Mouse (Mus musculus) heart, postnatal 14 days (tissue): ENCODE data around the gene Krba1. TPM values are rescaled to one million over a fixed set of nuclear protein-coding genes. Genes with fewer than 3 reads are reported as not detected.

Experiments
- DNase-seq, 2 experiments: peaks; one replicate each; pipeline ENCODE4 v3.0.0; 2021 to 2022
- intact Hi-C: fragments of 180-260 bp; cut with DNase I; formaldehyde crosslinking; loops from one replicate; pipeline ENCODE4 v1.15.1; 2025
- total RNA-seq, 2 experiments: library from RNA; stranded (reverse); gene quantifications; 2 replicates each; pipeline ENCODE4 v1.2.3; 2021

The Krba1 gene
- total RNA-seq, 2 experiments from 2014 or later: 24.9 to 26.5 TPM

DNA sequence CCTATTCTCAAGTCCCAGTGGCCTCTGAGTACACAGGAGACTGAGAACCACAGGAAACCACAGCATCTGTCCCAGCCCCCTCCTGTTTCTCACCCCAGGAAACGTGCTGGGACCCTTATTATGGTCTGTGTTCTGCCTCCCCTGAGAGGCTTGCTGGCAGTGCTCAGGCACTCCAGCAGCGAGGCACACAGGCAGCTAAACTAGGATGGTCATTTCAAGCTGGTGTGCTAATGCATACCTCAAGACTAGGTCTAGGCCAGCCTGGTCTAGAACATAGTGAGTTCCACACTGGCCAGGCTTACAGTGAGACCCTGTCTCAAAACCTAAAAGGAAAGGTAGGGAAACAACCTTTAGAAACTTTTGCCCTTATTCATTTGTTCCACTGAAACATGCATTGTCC is 25.3 kb downstream of the Krba1 start:
- intact Hi-C loops: no loop called here
- DNase-seq: no peak

DNA sequence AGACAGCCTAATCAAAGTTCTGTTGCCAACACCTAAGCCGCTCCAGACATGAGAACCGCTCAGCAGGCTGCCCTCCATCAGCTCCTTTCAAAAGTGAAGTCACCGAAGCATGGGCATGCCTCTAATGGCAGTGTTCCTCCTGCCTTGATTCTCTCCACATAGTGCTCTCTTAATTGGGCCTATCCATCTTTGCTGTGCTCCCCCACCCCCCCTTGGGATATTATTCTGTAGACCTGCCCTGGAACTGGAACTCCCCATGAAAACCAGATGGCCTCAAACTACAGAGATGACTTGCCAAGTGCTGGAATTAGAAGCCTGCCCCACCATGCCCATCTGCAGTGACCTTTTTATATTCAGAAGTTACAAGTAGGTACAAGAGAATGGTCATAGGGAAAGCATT is 27.9 kb downstream of the Krba1 start:
- intact Hi-C loops: no loop called here
- no peak for DNase-seq

DNA sequence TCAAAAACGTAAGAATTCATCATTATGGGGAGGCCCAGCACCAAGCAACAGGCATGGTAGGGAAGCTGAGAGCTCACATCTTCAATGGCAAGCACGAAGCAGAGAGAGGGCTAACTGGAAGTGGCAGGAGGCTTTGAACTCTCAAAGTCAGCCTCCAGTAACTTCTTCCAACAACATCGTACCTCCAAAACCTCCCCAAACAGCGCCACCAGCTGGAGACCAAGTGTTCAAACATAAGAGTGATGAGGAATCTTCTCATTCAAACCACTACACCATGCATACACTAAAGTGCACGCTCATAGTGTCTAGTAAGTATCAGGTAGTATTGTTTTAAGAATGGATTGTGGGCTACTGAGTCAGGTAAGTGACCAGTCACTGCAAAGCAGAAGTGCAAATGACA is 28.7 kb downstream of the Krba1 start:
- intact Hi-C loops: no loop called here
- DNase-seq: no peak

DNA sequence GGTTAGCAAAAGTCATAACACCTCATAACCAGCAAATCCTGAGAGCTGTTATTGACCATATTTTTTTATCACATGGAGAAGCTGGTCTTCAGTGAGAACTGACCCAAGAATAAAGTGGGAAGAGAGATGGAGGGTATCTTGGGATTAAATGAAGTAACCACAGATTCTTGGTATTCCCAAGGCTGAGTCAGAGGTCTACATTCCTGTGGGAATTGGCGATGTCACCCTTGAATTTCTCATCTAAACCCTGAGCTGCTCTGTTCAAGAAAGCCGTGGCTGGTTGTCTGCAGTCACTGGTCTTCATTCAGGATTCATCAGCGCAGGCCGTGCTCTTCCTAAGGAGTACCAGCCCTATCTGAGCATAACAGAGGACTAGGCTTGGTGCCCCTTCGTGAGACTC is 31.6 kb downstream of the Krba1 start:
- DNase-seq: no peak
- intact Hi-C loops: no loop called here

DNA sequence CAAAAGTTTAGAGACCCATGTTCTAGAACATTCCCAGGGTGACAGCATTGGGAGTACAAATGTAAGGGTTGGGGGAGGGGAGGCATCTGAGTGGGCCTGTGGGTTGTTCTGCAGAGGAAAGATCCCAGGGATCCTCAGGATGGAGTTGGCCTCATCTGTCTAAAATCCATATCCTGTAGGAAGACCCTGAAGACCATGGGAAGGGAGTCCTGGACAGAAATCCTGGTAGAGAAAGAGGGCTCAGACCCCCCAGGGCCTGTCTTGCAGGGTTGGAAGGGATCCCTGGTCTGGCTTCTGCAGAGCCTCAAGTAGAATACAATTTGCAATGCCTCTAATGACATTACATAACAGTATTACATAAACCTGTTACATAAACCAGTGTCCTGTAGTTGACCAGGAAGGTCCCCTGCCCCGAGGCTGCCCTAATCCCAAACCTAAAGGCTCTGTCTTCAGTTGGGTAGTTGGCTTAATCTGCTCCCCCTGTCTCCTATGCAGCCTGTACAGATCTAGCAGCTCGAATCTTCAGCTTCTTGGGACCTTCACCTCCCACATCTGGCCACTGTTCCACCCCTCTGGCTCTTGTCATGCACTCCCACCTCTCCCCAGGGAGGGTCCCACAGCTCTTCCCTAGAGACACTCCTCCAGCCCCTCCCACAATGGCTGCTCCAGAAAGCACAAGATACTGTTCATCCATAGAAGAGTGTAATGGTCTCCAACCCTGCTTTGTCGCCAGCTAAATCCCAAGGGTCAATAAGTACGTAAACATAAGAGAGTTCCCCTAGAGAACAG is 33.6 kb downstream of the Krba1 start:
- intact Hi-C loops: no loop called here

DNA sequence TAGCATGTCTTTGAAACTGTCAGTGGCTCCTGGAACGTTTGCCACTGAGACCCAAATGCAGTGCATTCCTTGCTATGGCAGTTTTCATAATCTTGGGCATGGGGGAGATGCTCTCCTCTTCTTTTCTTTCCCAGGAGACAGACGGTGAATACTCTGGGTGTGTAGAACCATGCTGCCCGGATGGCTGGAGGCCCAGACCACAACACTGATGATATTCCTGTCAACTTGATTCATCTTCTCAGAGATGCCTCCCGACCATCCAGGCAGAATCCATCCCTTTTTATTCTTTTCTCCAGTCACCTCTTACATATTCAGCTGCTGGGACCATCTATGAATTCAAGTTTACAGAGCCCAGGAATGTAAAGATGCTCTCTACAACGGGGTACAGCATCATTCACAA is 35.4 kb downstream of the Krba1 start:
- intact Hi-C loops: no loop called here

More for the DNA sequence above, 33.6 kb downstream of the Krba1 start:
- no peak for DNase-seq

DNA sequence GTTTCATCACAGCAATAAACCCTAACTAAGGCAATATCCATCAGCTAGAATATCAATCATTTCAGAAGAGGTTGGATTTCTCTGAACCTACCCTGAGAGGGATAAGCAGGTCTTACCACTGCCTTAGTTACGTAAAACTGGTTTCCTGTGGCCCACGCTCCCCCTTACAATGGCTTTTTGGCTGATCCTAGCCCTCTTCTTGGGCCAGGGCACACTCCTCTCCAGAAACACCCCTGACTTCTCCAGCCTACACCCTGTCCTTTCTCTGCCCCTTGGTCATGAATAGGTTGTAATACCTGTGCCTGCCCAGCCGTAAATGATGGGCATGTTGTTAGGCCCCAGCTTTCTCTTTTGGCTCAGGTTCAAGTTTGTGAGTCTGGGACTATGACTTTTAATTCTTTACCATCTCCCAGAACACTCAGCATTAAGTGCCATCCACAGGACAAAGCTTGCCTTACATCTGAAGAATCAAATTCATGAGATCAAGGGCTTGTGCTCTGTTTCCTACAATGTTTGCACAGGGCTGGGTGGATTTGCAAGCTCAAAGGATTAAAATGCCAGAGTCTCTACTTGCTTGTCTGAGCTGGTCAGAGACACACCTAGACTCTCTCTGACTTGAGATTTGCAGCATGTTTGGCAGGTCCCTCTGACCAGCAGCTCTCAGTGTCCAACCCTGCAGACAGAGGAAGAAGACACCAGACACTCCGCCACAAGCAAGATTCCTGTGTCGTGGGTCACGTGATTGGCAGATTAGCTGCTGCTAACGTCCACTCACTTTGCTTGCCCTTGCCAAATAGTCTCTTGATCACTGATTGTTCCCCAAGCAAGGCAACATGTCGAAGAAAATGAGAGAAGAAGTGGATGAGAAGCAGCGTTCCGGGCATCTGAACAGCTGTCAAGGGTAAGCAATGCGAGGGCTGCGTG is 37.8 kb downstream of the Krba1 start:
- DNase-seq: no peak
- intact Hi-C loops: no loop called here

More for the DNA sequence above, 35.4 kb downstream of the Krba1 start:
- no peak for DNase-seq

DNA sequence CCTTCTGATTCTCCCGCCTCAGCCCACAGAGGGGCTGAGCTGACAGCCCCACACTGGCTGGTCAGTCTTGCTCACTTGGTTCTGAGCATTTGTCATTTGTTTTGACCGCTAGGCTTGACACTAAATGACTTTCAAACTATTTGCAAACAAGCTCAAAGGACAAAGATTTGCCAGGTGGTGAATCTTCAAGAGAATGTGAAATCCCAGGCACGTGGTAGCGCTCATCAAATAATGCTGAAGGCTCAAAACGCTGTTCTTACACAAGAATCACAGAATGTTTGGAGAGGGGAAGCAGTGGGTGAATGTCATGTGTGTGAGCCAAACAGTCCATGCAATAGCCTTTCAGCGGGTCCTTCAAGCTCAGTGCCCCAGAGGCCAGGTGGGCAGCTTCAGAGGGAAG is 39.3 kb downstream of the Krba1 start:
- DNase-seq: no peak
- intact Hi-C loops: no loop called here

DNA sequence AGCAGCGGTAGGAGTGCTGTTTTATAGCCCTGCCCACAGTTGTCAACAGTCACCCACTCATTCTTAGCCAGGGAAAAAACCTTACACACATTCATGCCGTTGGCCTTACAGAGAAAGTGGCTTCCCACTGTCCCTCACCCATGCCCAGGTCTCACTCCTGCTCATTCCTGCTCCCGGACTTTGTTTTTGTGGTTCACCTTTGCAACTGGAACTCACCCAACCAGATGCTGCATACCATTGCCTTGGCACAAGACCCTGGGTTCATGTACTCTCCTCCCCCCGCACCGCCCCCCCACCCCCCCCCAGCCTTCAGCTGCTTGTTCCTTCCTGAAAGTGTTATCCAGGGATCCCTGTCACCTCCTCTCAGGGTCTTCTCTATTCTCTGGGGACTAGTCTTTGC is 39.7 kb downstream of the Krba1 start:
- intact Hi-C loops: no loop called here
- no peak for DNase-seq

DNA sequence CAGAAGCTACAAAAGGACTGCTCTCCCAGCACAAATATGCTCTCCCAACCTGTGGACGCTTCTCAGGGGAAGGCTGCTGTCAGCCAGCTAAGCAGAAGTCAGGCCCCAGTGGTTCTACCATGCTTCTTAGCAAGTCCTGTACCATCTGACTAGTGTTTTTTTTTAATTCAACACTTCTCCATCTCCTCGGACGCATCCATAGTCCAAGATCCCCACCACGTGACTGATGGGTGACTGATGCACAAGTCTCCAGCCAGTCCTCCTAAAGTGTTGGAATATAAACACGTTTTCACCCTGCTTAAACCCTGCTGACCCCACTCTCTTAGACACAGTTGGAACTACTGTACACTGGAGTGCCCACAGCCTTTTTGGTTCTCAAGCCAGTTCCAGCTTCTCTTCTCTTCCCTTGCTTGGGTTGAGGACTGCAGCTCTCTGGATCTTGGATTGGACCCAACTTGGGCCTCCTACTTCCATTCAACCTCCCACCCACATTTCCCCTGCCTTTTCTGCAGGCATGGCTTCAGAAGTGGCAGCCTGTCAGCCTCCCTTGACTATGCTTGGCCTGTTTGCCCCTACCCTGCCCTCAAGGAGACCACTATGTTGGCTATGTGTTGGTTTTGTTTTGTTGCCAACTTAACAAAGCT is 40.4 kb downstream of the Krba1 start:
- no peak for DNase-seq
- intact Hi-C loops: no loop called here

DNA sequence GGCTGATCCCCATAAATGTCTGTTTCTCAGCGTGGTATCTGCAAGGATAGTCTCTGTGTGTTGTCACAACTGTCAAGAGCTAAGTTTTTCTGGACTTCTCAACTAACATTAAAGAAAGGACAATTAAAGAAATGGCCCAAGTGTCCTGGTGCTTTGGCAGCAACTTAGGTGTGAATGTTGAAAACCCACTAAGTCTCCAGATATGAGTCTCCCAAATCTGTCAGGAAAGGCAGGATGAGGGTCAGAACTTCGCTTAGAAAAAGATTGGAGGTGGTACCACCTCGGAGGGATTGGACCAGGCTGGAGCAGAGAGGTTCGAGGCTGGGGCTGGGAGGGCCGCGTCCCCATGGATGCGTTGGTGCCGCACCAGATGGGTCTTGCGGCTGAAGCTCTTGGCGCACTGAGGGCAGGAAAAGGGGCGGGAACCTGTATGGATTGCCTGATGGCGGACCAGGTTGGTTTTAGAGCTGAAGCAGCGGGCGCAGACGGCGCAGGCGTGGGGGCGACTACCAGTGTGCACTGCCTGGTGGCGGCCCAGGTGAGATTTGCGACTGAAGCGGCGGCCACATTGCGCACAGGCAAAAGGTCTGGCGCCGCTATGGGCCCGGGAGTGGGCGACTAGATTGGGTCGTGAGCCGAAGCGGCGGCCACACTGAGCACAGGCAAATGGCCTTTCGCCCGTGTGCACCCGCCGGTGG is 42.4 kb downstream of the Krba1 start:
- intact Hi-C loops: no loop called here
- DNase-seq: no peak

DNA sequence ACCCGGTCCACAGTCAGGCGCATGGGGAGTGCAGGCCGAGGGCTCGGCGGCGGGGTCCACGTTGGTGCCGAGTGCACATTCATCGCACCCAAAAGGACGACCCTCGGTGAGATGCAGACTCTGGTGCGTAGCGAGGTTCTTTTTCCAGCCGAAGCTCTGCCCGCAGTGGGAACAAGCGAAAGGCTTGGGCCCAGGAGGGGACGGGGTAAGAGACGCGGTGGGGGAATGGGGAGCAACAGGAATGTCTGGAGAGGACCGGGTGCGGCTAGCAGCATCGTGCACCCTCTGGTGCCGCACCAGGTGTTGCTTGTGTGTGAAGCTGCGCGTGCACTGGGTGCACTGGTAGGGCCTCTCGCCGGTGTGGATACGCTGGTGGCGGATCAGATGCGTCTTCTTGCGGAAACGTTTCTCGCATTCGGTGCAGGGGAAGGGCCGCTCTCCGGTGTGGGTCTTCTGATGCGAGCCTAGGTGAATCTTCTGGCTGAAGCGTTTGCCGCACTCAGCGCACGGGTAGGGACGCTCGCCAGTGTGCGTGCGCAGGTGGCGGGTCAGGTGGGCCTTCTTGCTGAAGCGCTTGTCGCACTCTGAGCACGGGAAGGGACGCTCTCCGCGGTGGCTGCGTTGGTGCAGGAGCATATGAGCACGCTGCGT is 43.2 kb downstream of the Krba1 start:
- DNase-seq: no peak
- intact Hi-C loops: no loop called here

DNA sequence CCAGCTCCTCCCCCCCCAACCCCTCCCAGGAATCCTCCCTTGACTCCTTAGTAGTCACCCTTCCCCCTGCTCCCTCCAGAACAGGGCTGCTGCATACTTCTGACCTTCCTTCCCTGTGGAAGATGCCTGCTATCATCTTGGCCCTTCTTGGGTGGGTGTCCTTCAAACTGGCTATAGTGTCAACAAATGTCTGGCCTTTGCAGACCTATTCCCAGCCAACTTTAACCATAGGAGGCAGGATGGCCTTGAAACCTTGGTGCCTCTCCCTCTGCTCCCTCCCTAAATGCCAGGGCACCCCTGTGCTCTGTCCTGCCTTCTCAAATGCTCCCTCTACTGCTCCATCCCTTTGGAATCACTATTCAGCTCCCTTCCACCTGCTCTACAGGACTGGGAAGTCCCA is 44.3 kb downstream of the Krba1 start:
- no peak for DNase-seq

DNA sequence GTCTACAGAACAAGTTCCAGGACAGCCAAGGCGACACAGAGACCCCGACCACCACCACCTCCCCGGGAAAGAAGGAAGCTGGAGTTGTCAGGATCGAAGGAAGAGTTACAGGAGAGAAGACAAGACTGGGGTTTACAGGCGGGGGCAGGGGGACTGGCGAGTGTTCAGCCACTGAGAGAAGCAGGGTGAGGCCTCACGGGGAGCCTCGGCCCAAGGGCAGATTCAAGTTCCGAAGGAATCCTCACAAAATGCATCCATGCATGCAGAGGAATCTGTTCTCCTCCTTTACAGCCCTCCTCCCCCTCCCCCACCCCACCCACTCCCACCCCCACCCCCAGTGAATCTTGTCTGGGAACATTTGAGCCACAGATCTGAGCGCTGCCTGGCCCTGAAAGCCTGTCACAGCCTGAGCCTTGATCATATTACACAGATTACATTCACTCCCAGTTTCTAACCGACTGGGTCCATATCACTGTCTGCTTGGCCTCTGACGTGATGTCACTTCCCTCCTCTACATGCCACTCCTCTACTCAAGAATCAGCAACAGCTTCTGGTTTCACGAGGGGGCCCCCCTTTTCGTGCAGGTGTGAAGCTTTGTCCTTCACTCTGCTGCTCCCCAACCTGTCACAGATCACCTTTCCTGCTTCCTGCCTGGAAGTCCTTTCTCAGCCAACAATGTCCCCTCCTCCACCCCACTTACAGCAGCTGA is 45.1 kb downstream of the Krba1 start:
- intact Hi-C loops: loop anchor here (10.0 kb wide), 1 partner anchor 304 kb away; the partner anchor contains the start of gene Gimap5

More for the DNA sequence above, 44.3 kb downstream of the Krba1 start:
- intact Hi-C loops: loop anchor here (10.0 kb wide), 1 partner anchor 305 kb away; the partner anchor contains the start of gene Gimap5

DNA sequence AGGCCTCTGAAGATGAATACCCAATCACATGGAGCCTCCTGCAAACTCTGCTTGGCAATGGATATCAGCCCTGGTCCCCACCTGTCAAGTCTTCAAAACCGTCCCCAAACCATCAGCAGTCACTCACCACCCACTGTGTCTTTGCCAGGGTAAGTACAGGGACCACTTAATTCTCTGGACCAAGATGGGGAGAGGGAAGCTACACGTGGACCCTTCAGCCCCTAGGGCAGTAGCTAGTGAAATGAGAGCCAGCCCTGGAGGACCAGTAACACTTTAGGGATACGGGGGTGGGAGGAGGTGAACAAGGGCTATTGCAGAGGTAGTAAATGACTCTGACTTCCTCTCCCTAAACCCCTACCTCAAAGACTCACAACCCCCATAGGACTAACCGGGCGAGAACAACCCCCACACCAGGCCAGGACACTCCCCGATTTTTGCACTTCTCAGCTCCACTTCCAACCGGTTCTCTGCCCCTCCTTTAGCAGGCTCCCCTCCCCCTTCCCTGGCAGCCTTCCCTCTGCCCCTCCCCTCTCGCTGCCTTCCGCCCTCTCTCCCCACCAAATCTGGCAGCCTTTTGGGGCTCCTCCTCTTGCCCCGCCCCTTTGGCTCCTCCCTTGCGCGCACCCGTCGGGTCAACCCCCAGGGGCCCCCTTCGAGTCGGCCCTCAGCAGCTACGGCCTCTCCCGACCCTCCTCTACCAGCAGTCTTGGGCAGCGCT is 48.4 kb downstream of the Krba1 start:
- DNase-seq: peak; percentile 94 to 97
- intact Hi-C loops: loop anchor here (10.0 kb wide), 1 partner anchor 301 kb away; the partner anchor contains the start of gene Gimap5

More for the DNA sequence above, 45.1 kb downstream of the Krba1 start:
- DNase-seq: no peak

DNA sequence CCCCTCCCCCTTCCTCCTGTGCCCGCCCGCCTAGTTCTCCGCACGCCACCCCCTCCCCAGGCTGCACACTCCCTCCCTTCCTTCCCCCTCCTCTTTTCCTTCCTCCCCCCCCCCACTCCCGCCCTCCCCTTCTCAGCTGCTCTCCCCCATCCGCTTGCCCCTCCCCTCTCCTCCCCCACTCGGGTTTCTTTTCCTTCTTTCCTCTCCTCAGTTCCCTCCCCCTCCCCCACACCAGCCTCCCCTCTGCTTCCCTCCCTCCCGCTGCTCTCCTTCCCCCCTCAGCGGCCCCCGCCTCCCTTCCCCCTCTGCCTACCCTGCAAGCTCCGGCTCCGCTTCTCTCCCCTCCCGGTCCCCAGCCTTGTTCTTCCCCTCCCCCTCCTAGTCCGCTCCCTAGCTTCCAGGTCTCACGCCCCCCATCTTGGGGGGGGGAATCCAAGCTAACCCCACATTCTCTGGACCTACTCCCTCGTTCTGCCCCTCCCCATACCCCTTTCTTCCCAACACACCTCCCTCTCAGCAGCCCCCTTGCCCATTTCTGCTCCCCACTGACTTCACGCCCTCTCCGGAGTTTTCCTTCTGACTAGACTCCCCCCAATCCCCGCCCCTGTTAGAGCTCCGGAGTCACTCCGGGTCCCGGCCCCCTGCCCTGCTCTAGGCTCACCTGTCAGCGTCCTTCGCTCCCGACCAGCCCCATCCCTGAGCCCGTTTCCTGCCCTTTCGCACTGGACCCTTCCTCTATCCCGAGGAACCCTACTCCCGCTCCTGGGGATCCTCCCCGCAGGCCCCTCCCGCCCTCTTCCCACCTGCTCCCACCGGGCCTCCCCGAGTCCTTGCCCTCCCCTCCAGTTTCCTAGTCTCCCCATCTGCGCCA is 49.2 kb downstream of the Krba1 start:
- intact Hi-C loops: loop anchor here (5.0 to 10.0 kb wide), 2 partner anchors 58 to 300 kb away; partner anchors contain the start of gene Gimap5
- DNase-seq: peak; percentile 78 to 80
